Mouse (Mus musculus) liver, adult (tissue): ENCODE results near the gene Hydin.

Experiments
- GATA4 ChIP-seq: IDR thresholded peaks from 2 replicates; pipeline ENCODE4 v1.6.1; 2014; ENCODE audit warnings: mild to moderate bottlenecking, low read length; ENCODE audit not compliant: insufficient replicate concordance

Gene Hydin

GRCm38 (mm10) chr8:110312715-110313114 lies 45.9 kb downstream of the Hydin start:
- no peak for TF ChIP-seq GATA4

- no peak for TF ChIP-seq GATA4
These were observed 49.0 kb downstream of the Hydin start for GRCm38 (mm10) chr8:110315826-110316225.

- TF ChIP-seq GATA4, result no peak
These were observed 52.8 kb downstream of the Hydin start for GRCm38 (mm10) chr8:110319586-110319985.

- no peak for TF ChIP-seq GATA4
These were observed 54.7 kb downstream of the Hydin start for GRCm38 (mm10) chr8:110321446-110321845.

- TF ChIP-seq GATA4, result no peak
These were observed 57.3 kb downstream of the Hydin start for GRCm38 (mm10) chr8:110323981-110324574.

- no peak for TF ChIP-seq GATA4
These were observed 66.6 kb downstream of the Hydin start for GRCm38 (mm10) chr8:110333376-110333775.

- TF ChIP-seq GATA4, result no peak
These were observed 72.7 kb downstream of the Hydin start for GRCm38 (mm10) chr8:110339447-110339846.

- TF ChIP-seq GATA4, result no peak
These were observed 73.4 kb downstream of the Hydin start for GRCm38 (mm10) chr8:110340090-110340703.

GRCm38 (mm10) chr8:110345697-110346394 lies 79.1 kb downstream of the Hydin start:
- TF ChIP-seq GATA4, result no peak

- no peak for TF ChIP-seq GATA4
These were observed 80.1 kb downstream of the Hydin start for GRCm38 (mm10) chr8:110346915-110347314.

GRCm38 (mm10) chr8:110350725-110351124 lies 83.9 kb downstream of the Hydin start:
- TF ChIP-seq GATA4, result no peak

- TF ChIP-seq GATA4, result no peak
These were observed 85.1 kb downstream of the Hydin start for GRCm38 (mm10) chr8:110351909-110352308.

- no peak for TF ChIP-seq GATA4
These were observed 96.2 kb downstream of the Hydin start for GRCm38 (mm10) chr8:110362975-110363374.

GRCm38 (mm10) chr8:110372836-110373235 lies 106.1 kb downstream of the Hydin start:
- TF ChIP-seq GATA4, result no peak

- TF ChIP-seq GATA4, result no peak
These were observed 106.9 kb downstream of the Hydin start for GRCm38 (mm10) chr8:110373695-110374094.

GRCm38 (mm10) chr8:110382751-110383150 lies 116.0 kb downstream of the Hydin start:
- no peak for TF ChIP-seq GATA4

GRCm38 (mm10) chr8:110395656-110396055 lies 128.9 kb downstream of the Hydin start:
- no peak for TF ChIP-seq GATA4

- no peak for TF ChIP-seq GATA4
These were observed 133.8 kb downstream of the Hydin start for GRCm38 (mm10) chr8:110400536-110400935.
